Mouse (Mus musculus): ENCODE measurements at regions not wholly inside any gene's neighbourhood (a gene's known extent, or its start where the extent isn't known, plus 50 kb on each side); places are given as distances from the start of the nearest gene placed in this dataset.

DNA sequence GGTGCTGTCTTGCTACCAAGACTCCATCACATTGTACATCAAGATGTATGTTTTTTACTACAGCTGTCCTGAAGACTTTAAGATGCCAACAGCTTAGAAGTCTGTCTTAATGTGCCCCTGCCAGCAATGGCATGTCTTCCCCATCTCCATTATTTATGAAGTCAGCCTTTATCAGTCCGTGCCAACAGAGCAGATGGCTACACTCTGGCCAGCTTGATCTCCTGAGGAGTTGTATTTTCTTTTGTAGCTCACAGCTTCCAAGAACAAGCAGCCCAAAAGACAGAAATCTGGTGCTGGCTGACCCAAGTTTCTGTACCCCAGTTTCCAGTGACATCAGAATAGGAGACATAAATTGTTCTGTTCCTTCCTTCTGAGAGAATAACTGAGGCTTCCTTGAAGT, 140.5 kb upstream of the Hnrnpa3 start:
- no peak for TF ChIP-seq CTCF (IDR thresholded peaks at IDR 0.05; ENCODE audit: low read depth, low read length)
- TF ChIP-seq POLR2A (IDR thresholded peaks at IDR 0.05; ENCODE audit: insufficient read depth, low read length), result no peak
